In genomic region chr4:130902289-130902781, GRCm38 (mm10) we compare ENCODE assay signal across 17 mouse cellular contexts. TPM values are rescaled to one million over a fixed set of nuclear protein-coding genes. Genes with fewer than 3 reads are reported as not detected.
DNase-seq lines count a peak whose midpoint lies in the region; ATAC-seq and TF ChIP-seq lines count a peak whose summit lies in the region.
"Had no signal": no experiment of that assay in that cellular context is flagged by ENCODE, and none has a peak within 500 bp of the region (broad histone marks: within the 10 kb centered on the region; RNA-seq: fewer than 3 reads in every experiment).

No protein-coding gene starts in this region.

- H3K27me3 ChIP-seq in spleen, adult 2 months (ENCODE audit: control insufficient read depth, insufficient read depth, low read length), result no peaks in the 10 kb centered on the region
- H3K27me3 ChIP-seq in liver, embryonic 12.5 days (replicated peaks), result no peaks in the 10 kb centered on the region
- no peaks in the 10 kb centered on the region for H3K27me3 ChIP-seq in small intestine, adult 2 months (ENCODE audit: control insufficient read depth, insufficient read depth, low read length)
- H3K27me3 ChIP-seq: kidney, embryonic 15.5 days; lung, embryonic 15.5 days had no signal

- H3K27ac ChIP-seq in spleen, adult 2 months (ENCODE audit: insufficient read depth, low read length), result peak overlapping the region; percentile 79
- H3K27ac ChIP-seq in liver, embryonic 12.5 days, result peak overlapping the region; percentile 75
- H3K27ac ChIP-seq in small intestine, adult 2 months (ENCODE audit: insufficient read depth, low read depth, low read length), result peak overlapping the region; percentile 60
- H3K27ac ChIP-seq: gastrocnemius, adult 2 months; kidney, embryonic 15.5 days; left cerebral cortex, adult 2 months; lung, embryonic 15.5 days; stomach, postnatal 0 days had no signal

- H3K4me3 ChIP-seq in spleen, adult 2 months (ENCODE audit: extremely low read depth, insufficient read depth, insufficient read length), result no peak overlapping the region
- H3K4me3 ChIP-seq in liver, embryonic 12.5 days, result no peak overlapping the region
- H3K4me3 ChIP-seq in small intestine, adult 2 months (ENCODE audit: low read depth, low read length), result no peak overlapping the region
- H3K4me3 ChIP-seq: gastrocnemius, adult 2 months; kidney, embryonic 15.5 days; left cerebral cortex, adult 2 months; lung, embryonic 15.5 days had no signal

- 9% methylated on average over 8 of the region's 8 CpGs for WGBS in spleen, adult 2 months
- 18% methylated on average over 8 of the region's 8 CpGs for WGBS in liver, embryonic 12.5 days (ENCODE audit: insufficient replicate concordance)
- 34% methylated on average over 8 of the region's 8 CpGs for WGBS in small intestine, adult 2 months

- peak overlapping the region; percentile 13; the same call in 1 of the 2 replicates for H3K4me2 ChIP-seq in liver, embryonic 12.5 days
- H3K4me2 ChIP-seq: kidney, embryonic 15.5 days; lung, embryonic 15.5 days had no signal

- peaks cover 67% of the 10 kb centered on the region for H3K4me1 ChIP-seq in spleen, adult 2 months (ENCODE audit: control insufficient read depth, insufficient read depth, insufficient read length)
- peaks cover 60% of the 10 kb centered on the region for H3K4me1 ChIP-seq in liver, embryonic 12.5 days
- peaks cover 5% of the 10 kb centered on the region; the same call in 1 of the 2 replicates for H3K4me1 ChIP-seq in small intestine, adult 2 months (ENCODE audit: control insufficient read depth, insufficient read depth, insufficient read length, low read length)
- H3K4me1 ChIP-seq: lung, embryonic 15.5 days had no signal

- ATAC-seq in common myeloid progenitor, adult 5-6 weeks (replicated peaks; ENCODE audit: low read depth, poor library complexity, severe bottlenecking), result peak; percentile 76
- ATAC-seq in liver, embryonic 12.5 days, result peak; percentile 62
- no peak for ATAC-seq in erythroblast, adult 5-6 weeks (replicated peaks; ENCODE audit: low FRiP score, poor library complexity, severe bottlenecking)

- TF ChIP-seq POLR2A in spleen, adult 2 months (IDR thresholded peaks at IDR 0.05; ENCODE audit: low read depth, low read length), result no peak
- no peak for TF ChIP-seq POLR2A in small intestine, adult 2 months (IDR thresholded peaks at IDR 0.05; ENCODE audit: low read depth, low read length)

- no peak for DNase-seq in spleen, adult 2 months (ENCODE audit: low read depth in 1 of 2, low spot score in 2 of 2)
- no peak for DNase-seq in spleen, postnatal 4 days (ENCODE audit: low spot score in 2 of 2)
- DNase-seq in kidney, postnatal 10 days, result no peak
- no peak for DNase-seq in kidney, postnatal 4 days
- DNase-seq: cerebellum, adult 8-10 months; gastrocnemius, adult 2 months; heart, postnatal 36 days; right cerebral cortex, adult 18-20 months had no signal

- no peak overlapping the region for H3K9ac ChIP-seq in liver, embryonic 12.5 days
- H3K9ac ChIP-seq: kidney, embryonic 15.5 days; lung, embryonic 15.5 days had no signal

- no peaks in the 10 kb centered on the region for H3K9me3 ChIP-seq in liver, embryonic 12.5 days (replicated peaks)
- H3K9me3 ChIP-seq: kidney, embryonic 15.5 days; lung, embryonic 15.5 days had no signal

- TF ChIP-seq CTCF in spleen, adult 2 months (IDR thresholded peaks at IDR 0.05; ENCODE audit: extremely low read depth, insufficient read depth, insufficient read length, insufficient replicate concordance), result no peak
- no peak for TF ChIP-seq CTCF in small intestine, adult 2 months (IDR thresholded peaks at IDR 0.05; ENCODE audit: extremely low read depth, insufficient read length, insufficient replicate concordance, low read depth, low read length)

- no peaks in the 10 kb centered on the region for H3K36me3 ChIP-seq in spleen, adult 2 months (ENCODE audit: control insufficient read depth, insufficient read depth, low read length)
- no peaks in the 10 kb centered on the region for H3K36me3 ChIP-seq in liver, embryonic 12.5 days
- H3K36me3 ChIP-seq in small intestine, adult 2 months (ENCODE audit: control insufficient read depth, insufficient read depth, low read length), result no peaks in the 10 kb centered on the region
- H3K36me3 ChIP-seq: kidney, embryonic 15.5 days; lung, embryonic 15.5 days had no signal

RNA-seq across cellular contexts. Expression of gene Laptm5, which starts 10.6 kb away (rescaled TPM):
- 903 and 1,004 TPM in 2 replicates for polyA plus RNA-seq in spleen, adult 2 months (2012; rRNA removed)
- total RNA-seq in common myeloid progenitor, adult 5-6 weeks (2017), result 106 and 110 TPM in 2 replicates
- 61.1 and 64.3 TPM in 2 replicates for polyA plus RNA-seq in liver, embryonic 12.5 days (2016; fragmentation: Nextera tagmentation; extraction: Ambion mirVana)
- 56.1 and 79.0 TPM in 2 replicates for polyA plus RNA-seq in small intestine, adult 2 months (2012; rRNA removed)
- 171 and 179 TPM in 2 replicates for total RNA-seq in erythroblast, adult 5-6 weeks (2015; ENCODE audit: low replicate concordance)
- total RNA-seq in erythroblast, adult 5-6 weeks (2017; ENCODE audit: low replicate concordance), result 42.5 and 62.7 TPM in 2 replicates

RNA-seq across cellular contexts. Expression of gene Matn1, which starts 41.9 kb away (rescaled TPM):
- polyA plus RNA-seq in spleen, adult 2 months (2012; rRNA removed), result 0.23 and 0.29 TPM in 2 replicates
- not detected in 2 replicates for total RNA-seq in common myeloid progenitor, adult 5-6 weeks (2017)
- 0.12 and 0.17 TPM in 2 replicates for polyA plus RNA-seq in liver, embryonic 12.5 days (2016; fragmentation: Nextera tagmentation; extraction: Ambion mirVana)
- 0.05 TPM in 1 of 2 replicates, not detected in the other for polyA plus RNA-seq in small intestine, adult 2 months (2012; rRNA removed)
- not detected in 2 replicates for total RNA-seq in erythroblast, adult 5-6 weeks (2015; ENCODE audit: low replicate concordance)
- not detected in 2 replicates for total RNA-seq in erythroblast, adult 5-6 weeks (2017; ENCODE audit: low replicate concordance)
- total RNA-seq: adrenal gland, adult 18-20 months; gastrocnemius, adult 2 months; heart, postnatal 36 days had no signal

Comparison
In these comparisons a context has a peak if more than half of its experiments do, and no peak if none do; other contexts are left out.
1. RNA of gene Laptm5, which starts 10.6 kb away (polyA plus RNA-seq): 903 to 1,004 TPM in spleen, adult 2 months; 56.1 to 79.0 TPM in small intestine, adult 2 months and 61.1 to 64.3 TPM in liver, embryonic 12.5 days; every median in the first group is over 10 times any median in the second.
2. Peak in every context shown above with its lines, with median percentiles within 50 percentile points of each other: H3K27ac ChIP-seq.